Mouse (Mus musculus): ENCODE measurements around the gene Gpr62.
A peak's percentile ranks its signal among the peaks of the same experiment; 100 is the strongest.

Gpr62 gene

DNA sequence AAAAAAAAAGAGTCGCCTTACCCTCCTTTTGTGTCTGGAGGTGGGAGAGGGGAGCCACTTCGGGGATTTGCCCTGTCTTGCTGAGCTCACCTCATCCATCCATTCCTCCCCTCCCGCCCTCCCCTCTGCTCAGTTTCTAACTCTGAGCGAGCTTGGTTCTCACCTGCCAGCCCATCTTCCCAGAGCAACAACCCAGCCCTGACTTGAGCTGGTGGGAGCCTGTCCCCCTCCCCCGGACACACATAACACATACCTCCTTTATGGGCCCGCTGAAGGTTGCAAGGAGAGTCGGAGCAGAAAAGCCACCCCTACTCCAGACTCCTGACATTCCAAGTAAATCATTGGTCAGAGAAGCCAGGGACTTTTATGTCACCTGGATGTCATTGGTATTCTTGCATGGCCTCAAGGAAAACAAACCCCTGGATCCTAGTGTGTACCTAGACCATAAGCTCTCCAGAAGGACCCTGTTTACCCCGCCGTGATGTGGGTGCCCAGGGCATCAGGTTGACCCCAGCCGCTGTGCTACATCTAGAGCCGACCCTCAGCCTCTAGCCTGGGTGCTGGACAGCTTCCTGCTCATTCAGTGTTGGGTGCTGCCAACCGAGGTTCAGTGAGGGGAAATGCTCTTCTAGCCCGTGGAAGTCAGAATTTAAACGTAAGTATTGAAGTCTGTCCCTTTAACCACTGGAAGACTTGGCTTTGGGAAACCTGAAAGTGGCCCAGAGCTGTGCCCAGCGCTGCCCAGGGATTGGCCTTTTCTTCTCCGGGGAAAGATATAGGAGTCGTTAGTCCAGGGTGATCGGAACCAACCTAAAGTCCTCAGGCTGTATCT, 44.5 kb downstream of the Gpr62 start:
- no peak for DNase-seq (ENCODE audit: low spot score)

DNA sequence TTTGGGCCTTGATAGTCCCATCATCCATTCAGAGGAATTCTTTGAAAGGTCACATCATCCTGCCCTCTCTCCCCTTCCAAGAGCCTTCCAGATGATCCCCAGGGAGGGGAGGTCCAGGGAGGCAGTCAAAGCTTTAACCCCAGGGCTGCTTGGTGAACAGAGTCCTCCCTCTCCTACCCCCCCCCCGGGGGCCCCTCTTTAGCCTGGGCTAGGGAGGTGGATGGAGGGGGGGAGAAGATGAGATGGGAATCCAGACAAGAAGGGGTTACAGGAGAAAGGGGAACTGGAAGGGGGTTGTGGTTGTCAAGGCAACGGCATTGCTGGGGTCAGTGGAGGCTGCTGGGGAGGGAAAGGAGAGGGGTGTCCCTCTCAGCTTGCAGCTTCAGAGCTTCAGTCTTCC, 45.1 kb downstream of the Gpr62 start:
- no peak for DNase-seq (ENCODE audit: low spot score)

DNA sequence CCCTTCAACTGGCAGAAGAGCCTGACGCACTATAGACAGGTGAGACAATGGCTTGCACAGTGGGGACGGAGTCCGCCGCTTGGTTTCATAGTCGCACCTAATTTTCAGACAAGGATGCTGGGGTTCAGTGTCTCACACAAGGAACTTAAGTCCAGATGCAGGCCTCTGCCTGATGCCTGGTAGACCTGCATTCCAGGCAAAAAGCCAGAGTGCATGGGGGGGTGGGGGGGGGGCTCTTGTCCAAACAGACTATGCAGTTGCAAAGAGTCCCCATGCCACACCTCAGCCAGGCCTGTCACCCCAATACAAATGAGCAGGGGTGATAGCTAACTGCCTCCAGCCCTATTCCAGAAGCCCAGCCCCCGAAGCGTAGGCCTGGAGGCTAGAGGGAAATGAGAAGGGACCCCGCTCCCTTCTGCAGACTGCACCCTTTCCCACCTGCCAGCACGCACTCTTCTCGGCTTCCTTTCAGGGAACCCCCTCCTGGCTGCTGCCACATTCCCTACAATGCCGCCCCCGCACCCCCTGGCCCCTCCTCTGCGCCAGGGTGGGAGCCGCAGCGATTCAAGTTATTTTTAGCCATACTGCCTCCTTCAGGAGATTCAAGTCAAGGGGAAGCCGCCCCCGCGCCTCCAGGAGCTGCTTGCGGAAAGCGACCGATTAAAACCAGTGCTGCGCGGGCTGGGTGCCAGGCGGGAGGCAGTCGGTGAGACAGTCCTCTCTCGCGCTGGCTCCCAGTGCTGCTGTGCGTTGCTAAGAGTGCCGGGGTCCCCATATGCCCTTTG, 47.7 kb downstream of the Gpr62 start:
- peak; percentile 91 for DNase-seq (ENCODE audit: low spot score)

DNA sequence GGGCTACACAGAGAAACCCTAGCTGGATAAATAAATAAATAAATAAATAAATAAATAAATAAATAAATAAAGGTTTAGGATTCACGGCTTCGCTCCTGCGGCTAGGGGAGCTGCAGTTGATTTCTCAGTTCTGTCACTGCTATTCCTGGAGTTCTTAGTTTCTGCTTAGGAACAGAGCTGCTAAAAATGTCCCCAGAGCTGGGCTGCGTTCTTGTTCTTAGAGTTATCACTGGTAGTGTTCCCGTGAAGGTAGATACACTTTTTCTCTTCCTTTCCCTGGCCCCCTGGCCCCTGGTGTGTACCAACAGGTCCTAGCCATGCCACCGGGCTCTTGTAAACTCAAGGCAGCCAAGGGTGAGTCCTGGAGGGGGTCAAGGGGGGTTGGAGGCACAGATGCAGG, 48.9 kb downstream of the Gpr62 start:
- DNase-seq (ENCODE audit: low spot score) = no peak

Data from layer of hippocampus, adult 11-12 months (tissue).